Mouse (Mus musculus) hindbrain, embryonic 11.5 days (tissue): ENCODE data around the gene Acsm2. TPM values are rescaled to one million over a fixed set of nuclear protein-coding genes. Genes with fewer than 3 reads are reported as not detected.

Experiments used
- ATAC-seq: fragments of 200-750 bp; cut with Nextera tagmentation; 2 replicates; pipeline ENCODE4 v1.8.0; 2017; ENCODE audit warnings: mild to moderate bottlenecking, moderate TSS enrichment, moderate library complexity; ENCODE audit not compliant: low FRiP score
- DNase-seq: peaks from one replicate; pipeline ENCODE4 v3.0.0-alpha.2; 2015; ENCODE audit warnings: low spot score
- H3K27ac ChIP-seq: fragments of 300-500 bp; sonication (generic); 2 replicates; pipeline ENCODE4 v1.5.1; 2014; ENCODE audit warnings: mild to moderate bottlenecking, low read depth, low read length
- H3K27me3 ChIP-seq: fragments of 300-500 bp; sonication (generic); 2 replicates; pipeline ENCODE4 v1.6.1; 2014; ENCODE audit warnings: mild to moderate bottlenecking, low read length, moderate library complexity, mixed read lengths; ENCODE audit not compliant: control insufficient read depth, insufficient read depth
- H3K36me3 ChIP-seq: fragments of 300-500 bp; sonication (generic); 2 replicates; pipeline ENCODE4 v1.6.1; 2014; ENCODE audit warnings: mild to moderate bottlenecking, low read length, moderate library complexity, mixed read lengths; ENCODE audit not compliant: control insufficient read depth, insufficient read depth
- H3K4me1 ChIP-seq: fragments of 300-500 bp; sonication (generic); replicated peaks from 2 replicates; pipeline ENCODE4 v1.6.1; 2014; ENCODE audit warnings: low read length, mixed read lengths; ENCODE audit not compliant: control insufficient read depth, insufficient read depth
- H3K4me2 ChIP-seq: fragments of 300-500 bp; sonication (generic); replicated peaks from 2 replicates; pipeline ENCODE4 v1.6.1; 2014; ENCODE audit warnings: mild to moderate bottlenecking, low read depth, low read length
- H3K4me3 ChIP-seq: fragments of 300-500 bp; sonication (generic); 2 replicates; pipeline ENCODE4 v1.5.1; 2014; ENCODE audit warnings: low read depth, low read length
- H3K9ac ChIP-seq: fragments of 300-500 bp; sonication (generic); 2 replicates; pipeline ENCODE4 v1.6.1; 2014; ENCODE audit warnings: low read depth, low read length
- H3K9me3 ChIP-seq: fragments of 300-500 bp; sonication (generic); 2 replicates; pipeline ENCODE4 v1.6.1; 2016; ENCODE audit warnings: low read length; ENCODE audit not compliant: control insufficient read depth
- WGBS: fragments of 180-500 bp; shearing (Covaris S2); extraction: QIAGEN DNeasy Blood & Tissue Kit; methylation state at CpG from one replicate; pipeline ENCODE4 v1.1.7; 2014; 5-methylcytosine and 5-hydroxymethylcytosine counted together
- polyA plus RNA-seq: library from polyadenylated mRNA; unstranded; fragments of >200 nt; fragmentation: Nextera tagmentation; extraction: Ambion mirVana; gene quantifications from 2 replicates; pipeline ENCODE4 v1.2.1, GENCODE M21; 2014

The Acsm2 gene
- polyA plus RNA-seq, 1 experiment from 2014 or later: not detected

- DNase-seq (no peak), ATAC-seq (no peak)
- Histone ChIP-seq H3K4me3 (no peak overlapping the region), H3K9me3 (no peaks in the 10 kb centered on the region), H3K36me3 (no peaks in the 10 kb centered on the region), H3K4me2 (no peak overlapping the region), H3K4me1 (no peaks in the 10 kb centered on the region), H3K9ac (no peak overlapping the region), H3K27me3 (no peaks in the 10 kb centered on the region), H3K27ac (no peak overlapping the region)
- WGBS: 80% methylated on average over 2 of the region's 2 CpGs
Measured at GRCm38 (mm10) chr7:119601195-119601953, 47.2 kb downstream of the Acsm2 start.

DNA sequence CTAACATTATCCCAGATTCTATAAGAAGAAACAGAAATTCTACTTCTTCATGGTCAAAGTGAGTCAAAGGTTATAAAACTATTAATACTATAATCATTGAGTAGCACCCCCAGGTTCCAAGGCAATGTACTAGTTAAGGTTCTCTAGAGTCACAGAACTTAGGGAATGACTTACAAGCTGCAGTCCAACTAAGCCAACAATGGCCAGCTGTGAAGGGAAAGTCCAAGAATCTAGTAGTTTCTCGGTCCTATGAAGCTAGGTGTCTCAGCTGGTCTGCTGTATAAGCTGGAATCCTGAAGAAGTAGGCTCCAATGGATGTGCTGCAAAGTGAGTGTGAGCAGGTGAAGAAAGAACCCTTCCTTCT lies 47.8 kb downstream of the Acsm2 start:
- H3K27ac ChIP-seq: no peak overlapping the region
- WGBS: 71% methylated on average over 1 of the region's 1 CpGs
- H3K4me2 ChIP-seq: no peak overlapping the region
- DNase-seq (no peak), ATAC-seq (no peak)
- H3K27me3 ChIP-seq: no peaks in the 10 kb centered on the region
- H3K36me3 ChIP-seq: no peaks in the 10 kb centered on the region
- no peaks in the 10 kb centered on the region for H3K4me1 ChIP-seq
- no peaks in the 10 kb centered on the region for H3K9me3 ChIP-seq
- H3K9ac ChIP-seq: no peak overlapping the region
- no peak overlapping the region for H3K4me3 ChIP-seq

DNA sequence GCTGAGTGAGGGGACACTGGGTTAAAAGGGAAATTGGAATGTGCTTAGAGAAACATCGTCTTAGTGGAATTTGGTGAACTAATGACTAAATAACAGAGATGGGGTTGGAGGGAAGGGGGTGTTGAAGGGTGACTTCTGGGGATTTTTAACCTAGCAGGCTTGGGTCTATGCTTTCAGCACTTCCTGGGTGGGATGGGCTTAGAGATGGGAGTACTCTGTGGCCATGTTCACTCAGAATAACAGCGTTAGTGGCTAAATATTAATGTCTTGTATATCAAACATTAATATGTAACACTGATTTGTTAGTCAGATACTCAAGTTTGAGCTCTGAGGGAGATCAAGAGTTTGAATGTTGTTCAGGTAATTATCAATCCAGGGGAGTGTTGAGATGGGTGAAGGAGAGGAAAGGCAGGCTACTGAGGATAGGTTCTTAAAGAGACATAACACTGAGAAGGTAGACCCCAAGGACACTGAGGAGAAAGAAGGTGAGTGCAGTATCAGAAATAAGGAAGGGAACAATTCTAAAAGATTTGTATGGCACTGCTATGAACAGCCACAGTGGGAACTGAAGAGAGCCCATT lies 50.9 kb downstream of the Acsm2 start:
- Histone ChIP-seq H3K9me3 (no peaks in the 10 kb centered on the region), H3K4me2 (no peak overlapping the region), H3K4me1 (no peaks in the 10 kb centered on the region), H3K9ac (no peak overlapping the region), H3K27ac (no peak overlapping the region), H3K36me3 (no peaks in the 10 kb centered on the region), H3K27me3 (no peaks in the 10 kb centered on the region), H3K4me3 (no peak overlapping the region)
- 87% methylated on average over 2 of the region's 2 CpGs for WGBS
- ATAC-seq (no peak), DNase-seq (no peak)

DNA sequence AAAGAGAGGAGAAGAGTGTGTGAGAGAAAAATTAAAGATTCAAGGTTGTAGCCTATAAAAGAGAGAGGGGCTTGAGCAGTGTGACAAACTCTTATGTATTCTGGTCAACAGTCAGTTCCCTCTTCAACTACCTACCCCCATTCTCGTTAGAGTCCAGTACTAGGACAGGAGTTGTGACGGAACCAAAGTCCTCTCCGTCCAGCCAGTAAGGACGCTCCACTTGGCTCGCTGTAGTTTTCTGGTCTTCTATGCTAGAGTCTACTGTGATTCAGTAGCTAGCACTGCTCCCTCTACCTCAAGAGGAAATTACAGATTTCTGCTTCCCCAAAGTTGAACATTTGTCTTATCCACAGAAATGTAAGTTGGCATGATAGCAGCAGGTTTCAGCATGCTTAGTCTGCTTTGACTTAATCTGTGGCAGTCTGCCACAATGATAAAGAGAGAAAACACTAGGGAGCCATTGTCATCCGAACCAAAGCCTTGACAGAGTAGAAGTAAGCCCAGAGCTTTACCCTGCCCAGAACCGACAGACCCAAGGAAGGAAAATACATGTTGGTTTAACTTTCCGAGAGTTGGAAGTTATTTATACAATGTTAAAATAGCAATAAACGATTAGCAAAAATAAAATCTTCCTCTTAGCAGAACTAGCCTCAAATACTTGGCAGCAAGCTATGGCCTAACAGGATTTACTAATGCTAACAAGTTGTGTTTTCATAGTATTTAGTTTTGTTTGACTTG lies 52.0 kb downstream of the Acsm2 start:
- H3K9ac ChIP-seq: no peak overlapping the region
- H3K4me2 ChIP-seq: no peak overlapping the region
- DNase-seq (no peak), ATAC-seq (no peak)
- H3K9me3 ChIP-seq: no peaks in the 10 kb centered on the region
- 81% methylated on average over 9 of the region's 9 CpGs for WGBS
- no peaks in the 10 kb centered on the region for H3K27me3 ChIP-seq
- H3K4me3 ChIP-seq: no peak overlapping the region
- H3K36me3 ChIP-seq: no peaks in the 10 kb centered on the region
- no peak overlapping the region for H3K27ac ChIP-seq
- no peaks in the 10 kb centered on the region for H3K4me1 ChIP-seq

DNA sequence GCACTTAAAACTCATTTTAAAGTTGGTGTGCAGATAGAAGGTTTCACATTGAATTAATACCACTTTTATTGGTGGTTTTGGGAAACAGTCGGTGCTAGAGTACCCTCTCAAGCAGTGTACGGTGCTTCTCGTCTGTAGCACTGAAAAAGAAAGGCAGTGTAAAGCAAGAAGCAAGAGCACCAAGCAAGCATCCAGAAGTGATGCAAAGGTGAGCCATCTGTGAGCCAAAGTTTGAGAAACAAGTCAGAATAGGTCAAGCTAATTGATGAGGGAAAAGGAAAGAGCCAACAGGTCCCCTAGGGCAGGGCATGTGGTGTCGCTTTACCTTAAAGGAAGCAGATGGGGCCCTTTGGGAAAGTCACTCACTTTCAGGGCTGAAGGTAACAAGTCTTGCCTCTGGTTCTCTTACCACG lies 52.5 kb downstream of the Acsm2 start, which contains the start of gene Acsm1:
Gene Acsm1, plus strand, starts transcription at position 363 of the 413 bp plus-strand sequence.
- Histone ChIP-seq H3K27me3 (no peaks in the 10 kb centered on the region), H3K4me2 (no peak within 1 kb of the TSS), H3K36me3 (no peaks in the 10 kb centered on the region), H3K27ac (no peak within 1 kb of the TSS), H3K4me1 (no peaks in the 10 kb centered on the region), H3K4me3 (no peak within 1 kb of the TSS), H3K9ac (no peak within 1 kb of the TSS), H3K9me3 (no peaks in the 10 kb centered on the region)
- WGBS: 82% methylated on average over 5 of the region's 5 CpGs
- no peak for ATAC-seq
- no peak for DNase-seq

DNA sequence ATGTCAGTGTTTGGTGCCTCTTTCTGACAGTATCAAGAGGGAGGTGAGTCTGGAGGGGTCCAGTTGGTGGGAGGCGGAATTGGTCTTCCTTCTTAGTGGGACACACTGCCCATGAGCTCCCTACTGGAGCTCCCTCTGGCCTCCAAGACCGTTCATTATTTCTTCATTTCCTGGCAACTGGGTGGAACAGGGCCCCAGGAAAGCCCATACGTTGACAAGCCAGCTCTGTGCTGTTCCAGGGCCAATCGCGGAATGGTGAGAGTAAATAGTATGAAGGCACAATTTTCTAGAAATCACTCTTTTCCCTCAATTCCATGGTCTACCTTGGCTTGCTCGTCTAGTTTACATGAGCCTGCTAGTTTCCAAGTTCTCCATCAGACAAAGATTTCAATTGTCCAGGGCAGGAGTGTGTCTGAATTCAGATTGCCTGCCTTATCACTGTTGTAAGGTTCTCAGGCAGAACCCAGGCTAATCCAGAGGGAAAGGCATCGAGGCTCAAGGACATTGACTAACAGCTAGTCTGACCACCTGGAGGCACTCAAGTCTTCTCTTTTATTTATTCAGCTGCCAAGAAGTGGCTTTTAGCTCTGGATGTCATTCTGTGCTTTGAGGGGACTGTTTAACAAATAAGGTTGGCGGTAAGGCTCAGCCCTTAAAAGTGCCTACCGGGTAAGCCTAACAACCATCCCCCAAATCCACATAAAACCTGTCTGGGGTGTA lies 53.8 kb downstream of the Acsm2 start:
- ATAC-seq: no peak
- WGBS: 80% methylated on average over 9 of the region's 9 CpGs
- Histone ChIP-seq H3K9ac (no peak overlapping the region), H3K4me1 (no peaks in the 10 kb centered on the region), H3K4me3 (no peak overlapping the region), H3K27ac (no peak overlapping the region), H3K36me3 (no peaks in the 10 kb centered on the region), H3K9me3 (no peaks in the 10 kb centered on the region), H3K4me2 (no peak overlapping the region), H3K27me3 (no peaks in the 10 kb centered on the region)
- DNase-seq: no peak

DNA sequence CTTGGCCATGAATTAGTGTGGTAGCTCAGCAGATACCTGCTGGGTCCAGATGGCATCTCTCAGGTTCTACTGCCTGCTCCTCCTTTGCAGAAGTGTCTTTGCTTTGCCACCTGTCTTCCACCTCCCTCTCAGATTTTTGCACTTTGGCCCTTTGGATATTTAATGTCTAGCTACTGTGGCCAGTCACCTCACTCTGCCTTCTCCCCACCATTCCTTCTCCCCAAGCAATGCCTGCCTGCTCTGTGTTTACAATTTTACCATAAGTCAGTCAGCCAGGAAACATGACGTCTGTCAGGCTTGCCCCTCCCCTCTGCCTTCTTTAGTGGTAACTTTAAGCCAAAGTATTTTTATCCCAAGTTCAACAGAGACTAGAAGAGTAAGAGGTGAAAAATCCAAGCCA lies 62.4 kb downstream of the Acsm2 start:
- ATAC-seq (no peak), DNase-seq (no peak)
- WGBS: 61% methylated on average over 1 of the region's 1 CpGs
- H3K9ac ChIP-seq: no peak overlapping the region
- no peaks in the 10 kb centered on the region for H3K36me3 ChIP-seq
- no peaks in the 10 kb centered on the region for H3K4me1 ChIP-seq
- H3K27ac ChIP-seq: no peak overlapping the region
- no peak overlapping the region for H3K4me2 ChIP-seq
- no peak overlapping the region for H3K4me3 ChIP-seq
- H3K27me3 ChIP-seq: no peaks in the 10 kb centered on the region
- no peaks in the 10 kb centered on the region for H3K9me3 ChIP-seq

GRCm38 (mm10) chr7:119617593-119617992 lies 63.5 kb downstream of the Acsm2 start:
- no peak overlapping the region for H3K4me3 ChIP-seq
- H3K9ac ChIP-seq: no peak overlapping the region
- H3K27me3 ChIP-seq: no peaks in the 10 kb centered on the region
- WGBS: 88% methylated on average over 6 of the region's 6 CpGs
- no peaks in the 10 kb centered on the region for H3K4me1 ChIP-seq
- no peaks in the 10 kb centered on the region for H3K9me3 ChIP-seq
- no peak for DNase-seq
- no peak for ATAC-seq
- H3K36me3 ChIP-seq: no peaks in the 10 kb centered on the region
- H3K27ac ChIP-seq: no peak overlapping the region
- H3K4me2 ChIP-seq: no peak overlapping the region
